Mouse (Mus musculus) bone marrow, adult 2 months (tissue): Measurements from ENCODE around the gene Nkx3-2. TPM values are rescaled to one million over a fixed set of nuclear protein-coding genes. Genes with fewer than 3 reads are reported as not detected.

Experiments used
- H3K27ac ChIP-seq: fragments of 200-500 bp; 2 replicates; pipeline ENCODE4 v1.5.1; 2012; ENCODE audit warnings: low read depth, mild to moderate bottlenecking, control low read depth, inconsistent platforms, low read length; ENCODE audit not compliant: control insufficient read depth, poor library complexity, insufficient read depth
- H3K4me1 ChIP-seq: fragments of 200-500 bp; 2 replicates; pipeline ENCODE4 v1.6.1; 2011; ENCODE audit warnings: low read length; ENCODE audit not compliant: control insufficient read depth, insufficient read depth
- H3K4me3 ChIP-seq: fragments of 200-500 bp; replicated peaks from 2 replicates; pipeline ENCODE3; 2011; ENCODE audit warnings: mild to moderate bottlenecking, low read depth, low read length, control low read depth; ENCODE audit not compliant: control insufficient read depth
- CTCF ChIP-seq: fragments of 200-500 bp; IDR thresholded peaks from 2 replicates; pipeline ENCODE4 v1.5.1; 2011; ENCODE audit warnings: low read length, control low read depth; ENCODE audit not compliant: control insufficient read depth, insufficient read depth
- POLR2A ChIP-seq: fragments of 200-500 bp; IDR thresholded peaks from 2 replicates; pipeline ENCODE4 v1.6.1; 2011; ENCODE audit warnings: low read depth, mild to moderate bottlenecking, control low read depth, low read length, borderline replicate concordance; ENCODE audit not compliant: control insufficient read depth
- WGBS: fragments of 180-500 bp; shearing (Covaris S2); methylation state at CpG from one replicate; pipeline ENCODE4 v1.1.7; 2018; 5-methylcytosine and 5-hydroxymethylcytosine counted together
- polyA plus RNA-seq: library from polyadenylated mRNA; stranded (reverse); fragments of >200 nt; gene quantifications from 2 replicates; pipeline ENCODE4 v1.2.4, GENCODE M21; 2011; ENCODE audit warnings: low replicate concordance; ENCODE audit not compliant: missing spikeins, insufficient read depth, insufficient read length

Nkx3-2 gene
- polyA plus RNA-seq, 1 experiment = not detected

GRCm38 (mm10) chr5:41790517-41790916 is 26.2 kb upstream of the Nkx3-2 start:
- TF ChIP-seq CTCF (no peak), POLR2A (no peak)
- Histone ChIP-seq H3K27ac (no peak overlapping the region), H3K4me1 (no peaks in the 10 kb centered on the region), H3K4me3 (no peak overlapping the region)
- WGBS = 89% methylated on average over 2 of the region's 2 CpGs

GRCm38 (mm10) chr5:41788877-41789276 is 24.6 kb upstream of the Nkx3-2 start:
- TF ChIP-seq CTCF (no peak), POLR2A (no peak)
- no peak overlapping the region for H3K4me3 ChIP-seq
- 83% methylated on average over 6 of the region's 6 CpGs for WGBS
- no peaks in the 10 kb centered on the region for H3K4me1 ChIP-seq
- H3K27ac ChIP-seq = no peak overlapping the region

- no peaks in the 10 kb centered on the region for H3K4me1 ChIP-seq
- H3K4me3 ChIP-seq = no peak overlapping the region
- H3K27ac ChIP-seq = no peak overlapping the region
- WGBS = 86% methylated on average over 5 of the region's 5 CpGs
- TF ChIP-seq CTCF (no peak), POLR2A (no peak)
Measured at GRCm38 (mm10) chr5:41781890-41782289, 17.6 kb upstream of the Nkx3-2 start.

- no peak overlapping the region for H3K4me3 ChIP-seq
- H3K4me1 ChIP-seq = no peaks in the 10 kb centered on the region
- TF ChIP-seq CTCF (no peak), POLR2A (no peak)
- 81% methylated on average over 3 of the region's 3 CpGs for WGBS
- no peak overlapping the region for H3K27ac ChIP-seq
Measured at GRCm38 (mm10) chr5:41780026-41780425, 15.7 kb upstream of the Nkx3-2 start.

GRCm38 (mm10) chr5:41775728-41776127 is 11.4 kb upstream of the Nkx3-2 start:
- TF ChIP-seq CTCF (no peak), POLR2A (no peak)
- H3K4me1 ChIP-seq = no peaks in the 10 kb centered on the region
- no peak overlapping the region for H3K27ac ChIP-seq
- no peak overlapping the region for H3K4me3 ChIP-seq
- 25% methylated on average over 6 of the region's 6 CpGs for WGBS

- Histone ChIP-seq H3K27ac (no peak overlapping the region), H3K4me1 (no peaks in the 10 kb centered on the region), H3K4me3 (no peak overlapping the region)
- TF ChIP-seq POLR2A (no peak), CTCF (no peak)
- 70% methylated on average over 3 of the region's 3 CpGs for WGBS
Measured at GRCm38 (mm10) chr5:41775273-41775672, 11.0 kb upstream of the Nkx3-2 start.

- TF ChIP-seq CTCF = peak; percentile 99
- TF ChIP-seq POLR2A = no peak
- H3K4me1 ChIP-seq = no peaks in the 10 kb centered on the region
- H3K27ac ChIP-seq = no peak overlapping the region
- H3K4me3 ChIP-seq = peak overlapping the region; percentile 59
- 3% methylated on average over 21 of the region's 21 CpGs for WGBS
Measured at GRCm38 (mm10) chr5:41768382-41769040, 4.2 kb upstream of the Nkx3-2 start.

GRCm38 (mm10) chr5:41767296-41768200 is 3.2 kb upstream of the Nkx3-2 start:
- no peak overlapping the region for H3K4me3 ChIP-seq
- no peak overlapping the region for H3K27ac ChIP-seq
- TF ChIP-seq POLR2A = no peak
- TF ChIP-seq CTCF = no peak
- no peaks in the 10 kb centered on the region for H3K4me1 ChIP-seq
- 5% methylated on average over 33 of the region's 33 CpGs for WGBS
